Mouse (Mus musculus) heart, embryonic 14.5 days (tissue): Measurements from ENCODE around the gene Mpig6b. TPM values are rescaled to one million over a fixed set of nuclear protein-coding genes. Genes with fewer than 3 reads are reported as not detected.

Experiments
- ATAC-seq: fragments of 200-750 bp; cut with Nextera tagmentation; 2 replicates; pipeline ENCODE4 v1.8.0; 2017; ENCODE audit warnings: low read depth, moderate TSS enrichment; ENCODE audit not compliant: insufficient number of reproducible peaks, insufficient read depth, low FRiP score
- H3K27ac ChIP-seq, 2 experiments: fragments of 200-500 bp in 1 of 2; fragments of 300-500 bp in 1 of 2; sonication (generic) in 1 of 2; replicated peaks in 1 of 2; 2 replicates each; pipeline ENCODE4 v1.5.1; 2012 to 2014; ENCODE audit warnings: low read depth in 2 of 2, low read length in 2 of 2, control low read depth in 1 of 2, mild to moderate bottlenecking in 1 of 2, mixed read lengths in 1 of 2; ENCODE audit not compliant: control insufficient read depth in 1 of 2, insufficient read depth in 1 of 2
- H3K27me3 ChIP-seq: fragments of 300-500 bp; sonication (generic); 2 replicates; pipeline ENCODE4 v1.6.1; 2014; ENCODE audit warnings: mild to moderate bottlenecking, low read length, control low read depth; ENCODE audit not compliant: control insufficient read depth, insufficient read depth
- H3K36me3 ChIP-seq: fragments of 300-500 bp; sonication (generic); 2 replicates; pipeline ENCODE4 v1.6.1; 2014; ENCODE audit warnings: mild to moderate bottlenecking, control low read depth, low read length, mixed read lengths; ENCODE audit not compliant: control insufficient read depth, insufficient read depth
- H3K4me1 ChIP-seq, 2 experiments: fragments of 200-500 bp in 1 of 2; fragments of 300-500 bp in 1 of 2; sonication (generic) in 1 of 2; 2 replicates each; pipeline ENCODE4 v1.6.1; 2012 to 2014; ENCODE audit warnings: low read length in 2 of 2, control low read depth in 1 of 2, mixed read lengths in 1 of 2; ENCODE audit not compliant: control insufficient read depth in 2 of 2, insufficient read depth in 2 of 2
- H3K4me2 ChIP-seq: fragments of 300-500 bp; sonication (generic); 2 replicates; pipeline ENCODE4 v1.6.1; 2014; ENCODE audit warnings: mild to moderate bottlenecking, low read length
- H3K4me3 ChIP-seq, 2 experiments: fragments of 200-500 bp in 1 of 2; fragments of 300-500 bp in 1 of 2; sonication (generic) in 1 of 2; 2 replicates each; pipeline ENCODE4 v1.5.1; 2012 to 2014; ENCODE audit warnings: low read length in 2 of 2, mild to moderate bottlenecking in 2 of 2, control low read depth in 1 of 2, low read depth in 1 of 2, moderate library complexity in 1 of 2; ENCODE audit not compliant: control insufficient read depth in 1 of 2, insufficient read depth in 1 of 2
- H3K9ac ChIP-seq: fragments of 300-500 bp; sonication (generic); 2 replicates; pipeline ENCODE4 v1.6.1; 2014; ENCODE audit warnings: mild to moderate bottlenecking, low read length
- H3K9me3 ChIP-seq: fragments of 300-500 bp; sonication (generic); 2 replicates; pipeline ENCODE4 v1.6.1; 2016; ENCODE audit warnings: low read length, control low read depth; ENCODE audit not compliant: control insufficient read depth
- WGBS: fragments of 180-500 bp; shearing (Covaris S2); extraction: QIAGEN DNeasy Blood & Tissue Kit; methylation state at CpG from one replicate; pipeline ENCODE4 v1.1.7; 2014; 5-methylcytosine and 5-hydroxymethylcytosine counted together
- polyA plus RNA-seq: library from polyadenylated mRNA; unstranded; fragments of >200 nt; fragmentation: Nextera tagmentation; extraction: Ambion mirVana; gene quantifications from 2 replicates; pipeline ENCODE4 v1.2.1, GENCODE M21; 2014

Mpig6b gene
- polyA plus RNA-seq, 1 experiment from 2014 or later: 0.54 TPM

DNA sequence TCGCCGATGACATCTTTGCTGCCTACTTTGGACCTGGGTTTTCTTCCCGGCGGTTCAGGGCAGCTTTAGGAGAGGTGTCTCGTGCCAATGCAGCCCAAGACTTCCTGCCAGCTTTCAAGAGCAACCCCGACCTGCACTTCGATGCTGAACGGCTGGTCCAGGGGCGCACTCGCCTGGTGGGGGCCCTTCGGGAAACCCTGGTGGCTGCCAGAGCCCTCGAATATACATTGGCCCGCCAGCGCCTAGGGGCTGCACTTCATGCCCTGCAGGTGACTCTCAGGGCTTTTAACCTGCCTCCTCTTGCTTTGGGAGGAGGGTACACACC lies 48.3 kb downstream of the Mpig6b start:
- H3K9me3 ChIP-seq: no peaks in the 10 kb centered on the region
- no peak overlapping the region for H3K9ac ChIP-seq
- H3K27me3 ChIP-seq: no peaks in the 10 kb centered on the region
- H3K4me2 ChIP-seq: no peak overlapping the region
- H3K27ac ChIP-seq: no peak overlapping the region
- H3K4me1 ChIP-seq: peaks cover 17 to 20% of the 10 kb centered on the region in 2 experiments
- ATAC-seq: no peak
- H3K36me3 ChIP-seq: peaks cover 34% of the 10 kb centered on the region
- H3K4me3 ChIP-seq: no peak overlapping the region
- WGBS: 65% methylated on average over 14 of the region's 14 CpGs

DNA sequence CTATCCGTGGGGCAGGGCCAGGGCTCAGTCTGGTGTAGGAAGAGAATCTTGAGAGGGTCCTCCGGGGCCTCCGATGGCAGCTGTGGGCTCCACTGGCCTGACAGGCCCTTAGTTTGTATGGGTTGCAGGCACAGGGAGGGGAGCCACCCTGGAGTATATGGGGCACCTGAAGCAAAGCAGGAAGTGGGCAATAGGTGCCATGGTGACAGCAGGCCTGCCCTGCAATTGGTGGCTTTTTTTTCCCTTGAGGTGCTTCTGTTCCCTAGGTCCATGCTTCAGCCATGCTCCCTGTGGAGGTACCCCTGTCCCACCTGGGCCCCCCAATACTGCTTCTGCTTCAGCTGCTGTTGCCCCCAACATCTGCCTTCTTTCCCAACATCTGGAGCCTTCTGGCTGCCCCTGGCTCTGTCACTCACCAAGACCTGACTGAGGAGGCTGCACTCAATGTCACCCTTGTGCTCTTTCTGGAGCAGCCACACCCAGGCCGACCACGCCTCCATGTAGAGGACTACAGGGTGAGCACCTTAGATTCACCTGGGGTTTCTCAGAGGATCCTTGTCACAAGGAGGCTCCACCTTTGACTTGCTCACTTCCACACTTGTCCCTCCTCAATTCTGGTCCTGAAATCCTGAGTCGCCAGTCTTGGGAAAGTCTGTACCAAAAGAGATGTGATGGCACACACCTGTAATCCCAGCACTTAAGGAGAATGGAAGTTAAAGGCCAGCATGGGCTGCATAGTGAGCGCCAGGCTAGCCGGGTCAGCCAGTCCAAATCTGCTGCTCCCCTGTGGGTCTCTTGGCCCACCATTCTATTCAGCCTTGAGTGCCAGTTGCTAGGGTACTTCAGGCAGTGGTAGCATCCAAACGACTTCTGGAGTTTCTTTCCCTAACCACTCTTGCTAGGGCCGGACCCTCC lies 48.9 kb downstream of the Mpig6b start:
- peaks cover 15 to 18% of the 10 kb centered on the region in 2 experiments for H3K4me1 ChIP-seq
- H3K9me3 ChIP-seq: no peaks in the 10 kb centered on the region
- ATAC-seq: no peak
- H3K4me2 ChIP-seq: no peak overlapping the region
- no peak overlapping the region for H3K4me3 ChIP-seq
- no peaks in the 10 kb centered on the region for H3K27me3 ChIP-seq
- H3K27ac ChIP-seq: 0 out of 4 replicates have a peak overlapping the region, but pooled peaks of 1 of the 2 experiments have one; percentile 10
- peaks cover 40% of the 10 kb centered on the region for H3K36me3 ChIP-seq
- 75% methylated on average over 10 of the region's 10 CpGs for WGBS
- peak overlapping the region; percentile 53 for H3K9ac ChIP-seq

DNA sequence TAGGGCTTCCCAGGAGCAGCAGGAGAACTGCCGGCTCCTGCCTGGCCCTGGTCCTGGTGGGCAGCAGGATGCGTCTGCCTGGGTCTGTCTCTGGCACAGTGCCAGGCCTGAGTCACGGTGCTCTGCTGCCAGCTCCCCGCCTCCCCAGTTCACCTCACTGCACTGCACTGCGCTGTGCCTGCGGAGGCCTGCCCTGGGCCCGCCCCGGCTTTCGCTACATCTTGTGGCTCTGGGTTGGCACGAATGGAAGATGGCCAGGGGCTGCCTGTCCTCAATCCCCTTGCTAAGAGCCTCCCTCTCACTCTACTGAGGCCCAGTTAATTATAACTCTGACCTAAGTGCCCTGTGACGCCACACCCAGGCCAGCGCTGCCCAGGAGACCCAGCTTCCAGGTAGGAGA lies 49.6 kb downstream of the Mpig6b start, which contains the start of gene Vwa7:
TSS of gene Vwa7 (plus strand) at position 204 of the 400 bp plus-strand sequence.
- Histone ChIP-seq H3K9ac (peak within 1 kb of the TSS; percentile 53), H3K4me2 (no peak within 1 kb of the TSS; the same call in 1 of the 2 replicates), H3K36me3 (peaks cover 47% of the 10 kb centered on the region), H3K4me3 (no peak within 1 kb of the TSS), H3K9me3 (no peaks in the 10 kb centered on the region), H3K27ac (0 out of 4 replicates have a peak within 1 kb of the TSS, but pooled peaks of 1 of the 2 experiments have one; percentile 10), H3K4me1 (peaks cover 10 to 12% of the 10 kb centered on the region in 2 experiments), H3K27me3 (no peaks in the 10 kb centered on the region)
- WGBS: 23% methylated on average over 12 of the region's 12 CpGs
- peak; percentile 54 for ATAC-seq

DNA sequence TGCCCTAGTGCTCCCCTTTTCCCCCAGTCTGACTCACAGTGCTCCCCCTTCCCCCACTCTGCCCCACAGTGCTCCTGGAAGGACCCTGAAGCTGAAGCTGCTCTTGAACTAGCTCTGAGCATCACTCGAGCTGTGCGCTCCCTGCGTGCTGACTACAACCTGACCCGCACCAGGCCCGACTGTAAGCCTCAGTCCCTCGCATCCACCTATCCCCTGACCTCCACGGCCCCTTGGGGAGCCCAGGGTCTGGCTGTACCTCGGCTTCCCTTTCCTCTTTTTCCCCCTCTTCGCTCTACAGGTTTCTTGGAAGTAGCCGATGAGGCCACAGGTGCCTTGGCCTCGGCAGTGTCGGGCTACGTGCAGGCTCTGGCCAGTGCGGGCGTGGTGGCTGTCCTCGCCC lies 50.7 kb downstream of the Mpig6b start:
- no peak overlapping the region for H3K4me2 ChIP-seq
- no peaks in the 10 kb centered on the region for H3K9me3 ChIP-seq
- H3K4me3 ChIP-seq: no peak overlapping the region
- peaks cover 58% of the 10 kb centered on the region for H3K36me3 ChIP-seq
- H3K27ac ChIP-seq: no peak overlapping the region
- WGBS: 91% methylated on average over 16 of the region's 16 CpGs
- no peak overlapping the region for H3K9ac ChIP-seq
- ATAC-seq: no peak
- no peaks in the 10 kb centered on the region for H3K27me3 ChIP-seq
- H3K4me1 ChIP-seq: peaks cover 8 to 10% of the 10 kb centered on the region in 2 experiments

DNA sequence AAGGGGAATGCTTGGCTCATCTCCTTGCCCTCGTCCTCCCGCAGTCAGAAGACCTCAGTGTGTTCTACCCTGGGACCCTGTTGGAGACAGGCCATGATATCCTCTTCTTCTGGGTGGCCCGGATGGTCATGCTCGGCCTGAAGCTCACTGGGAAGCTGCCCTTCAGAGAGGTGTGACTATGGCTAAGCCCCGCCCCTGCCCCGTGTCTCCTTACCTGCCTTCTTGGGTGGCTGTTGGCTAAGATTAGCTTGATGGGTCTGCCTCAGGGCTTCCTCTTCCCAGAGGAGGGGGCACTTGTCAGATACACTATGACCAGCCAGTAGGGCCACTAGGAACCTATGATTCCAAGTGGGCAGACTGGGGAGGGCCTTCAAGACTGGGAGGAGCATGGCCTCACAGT lies 52.8 kb downstream of the Mpig6b start:
- no peak for ATAC-seq
- Histone ChIP-seq H3K4me1 (peaks cover 8 to 10% of the 10 kb centered on the region in 2 experiments), H3K9ac (no peak overlapping the region), H3K36me3 (peaks cover 79% of the 10 kb centered on the region), H3K4me2 (no peak overlapping the region), H3K27ac (no peak overlapping the region), H3K4me3 (no peak overlapping the region), H3K27me3 (no peaks in the 10 kb centered on the region), H3K9me3 (no peaks in the 10 kb centered on the region)
- 80% methylated on average over 6 of the region's 6 CpGs for WGBS

Other genes starting within 250 kb of the Mpig6b start
- 17.1 and 18.4 TPM in 2 replicates for gene Stk19, start 229.2 kb downstream of the Mpig6b start, polyA plus RNA-seq
- gene Dxo, start 229.2 kb downstream of the Mpig6b start, polyA plus RNA-seq: 26.6 and 33.1 TPM in 2 replicates
- gene Skiv2l, start 216.0 kb downstream of the Mpig6b start, polyA plus RNA-seq: 22.4 and 23.0 TPM in 2 replicates
- gene Nelfe, start 215.8 kb downstream of the Mpig6b start, polyA plus RNA-seq: 65.7 and 65.8 TPM in 2 replicates
- 1.2 and 2.7 TPM in 2 replicates for gene Cfb, start 203.7 kb downstream of the Mpig6b start, polyA plus RNA-seq
- 0.38 and 0.53 TPM in 2 replicates for gene Zbtb12, start 186.7 kb downstream of the Mpig6b start, polyA plus RNA-seq
- not detected in 2 replicates for gene Gm20547, start 184.1 kb downstream of the Mpig6b start, polyA plus RNA-seq
- gene C2, start 167.9 kb downstream of the Mpig6b start, polyA plus RNA-seq: 1.0 and 1.2 TPM in 2 replicates
- gene Ehmt2, start 167.7 kb downstream of the Mpig6b start, polyA plus RNA-seq: 31.4 and 35.2 TPM in 2 replicates
- not detected in 2 replicates for gene Slc44a4, start 151.7 kb downstream of the Mpig6b start, polyA plus RNA-seq
- 13.7 and 14.6 TPM in 2 replicates for gene Neu1, start 134.9 kb downstream of the Mpig6b start, polyA plus RNA-seq
- 0.09 and 0.19 TPM in 2 replicates for gene Hspa1b, start 106.9 kb downstream of the Mpig6b start, polyA plus RNA-seq
- gene Gm20481, start 96.3 kb downstream of the Mpig6b start, polyA plus RNA-seq: 0.55 TPM in 1 of 2 replicates, not detected in the other
- gene Hspa1a, start 94.0 kb downstream of the Mpig6b start, polyA plus RNA-seq: 2.3 and 2.9 TPM in 2 replicates
- gene Hspa1l, start 93.5 kb downstream of the Mpig6b start, polyA plus RNA-seq: 2.2 and 2.7 TPM in 2 replicates
- gene Lsm2, start 84.3 kb downstream of the Mpig6b start, polyA plus RNA-seq: 132 and 136 TPM in 2 replicates
- 41.7 and 42.9 TPM in 2 replicates for gene Vars, start 65.2 kb downstream of the Mpig6b start, polyA plus RNA-seq
- gene Vwa7, start 49.6 kb downstream of the Mpig6b start, polyA plus RNA-seq: 0.28 and 0.42 TPM in 2 replicates
- gene Sapcd1, start 38.2 kb downstream of the Mpig6b start, polyA plus RNA-seq: 1.5 and 2.2 TPM in 2 replicates
- 2.6 and 3.5 TPM in 2 replicates for gene Msh5, start 19.4 kb downstream of the Mpig6b start, polyA plus RNA-seq
- gene Clic1, start 16.2 kb downstream of the Mpig6b start, polyA plus RNA-seq: 108 TPM in 2 replicates
- 186 and 222 TPM in 2 replicates for gene Ddah2, start 7.1 kb downstream of the Mpig6b start, polyA plus RNA-seq
- gene Ly6g6c, start 796 bp downstream of the Mpig6b start, polyA plus RNA-seq: not detected in 2 replicates
- 0.32 TPM in 1 of 2 replicates, not detected in the other for gene Ly6g6e, start 10.7 kb upstream of the Mpig6b start, polyA plus RNA-seq
- gene Ly6g6d, start 11.9 kb upstream of the Mpig6b start, polyA plus RNA-seq: 1.9 and 2.6 TPM in 2 replicates
- gene Ly6g6f, start 19.4 kb upstream of the Mpig6b start, polyA plus RNA-seq: not detected in 2 replicates
- gene Abhd16a, start 23.1 kb upstream of the Mpig6b start, polyA plus RNA-seq: 61.9 and 64.5 TPM in 2 replicates
- 0.59 TPM in 1 of 2 replicates, not detected in the other for gene Ly6g5c, start 42.1 kb upstream of the Mpig6b start, polyA plus RNA-seq
- gene Ly6g5b, start 49.2 kb upstream of the Mpig6b start, polyA plus RNA-seq: 0.28 TPM in 1 of 2 replicates, not detected in the other
- gene Gpank1, start 55.3 kb upstream of the Mpig6b start, polyA plus RNA-seq: 10.0 and 11.4 TPM in 2 replicates
- gene Csnk2b, start 55.9 kb upstream of the Mpig6b start, polyA plus RNA-seq: 219 and 234 TPM in 2 replicates
- gene D17H6S53E, start 60.2 kb upstream of the Mpig6b start, polyA plus RNA-seq: 8.7 and 10.1 TPM in 2 replicates
- gene Apom, start 65.9 kb upstream of the Mpig6b start, polyA plus RNA-seq: 0.34 TPM in 1 of 2 replicates, not detected in the other
- gene Bag6, start 69.0 kb upstream of the Mpig6b start, polyA plus RNA-seq: 63.3 and 68.6 TPM in 2 replicates
- 81.9 and 138 TPM in 2 replicates for gene Prrc2a, start 98.7 kb upstream of the Mpig6b start, polyA plus RNA-seq
- gene Aif1, start 109.9 kb upstream of the Mpig6b start, polyA plus RNA-seq: 7.4 and 9.4 TPM in 2 replicates
- 9.5 and 11.2 TPM in 2 replicates for gene Lst1, start 122.3 kb upstream of the Mpig6b start, polyA plus RNA-seq
- gene Ltb, start 128.3 kb upstream of the Mpig6b start, polyA plus RNA-seq: 0.40 and 0.61 TPM in 2 replicates
- not detected in 2 replicates for gene Tnf, start 135.8 kb upstream of the Mpig6b start, polyA plus RNA-seq
- not detected in 2 replicates for gene Lta, start 139.2 kb upstream of the Mpig6b start, polyA plus RNA-seq
- gene Gm16181, start 154.7 kb upstream of the Mpig6b start, polyA plus RNA-seq: 0.69 TPM in 1 of 2 replicates, not detected in the other
- gene Atp6v1g2, start 167.5 kb upstream of the Mpig6b start, polyA plus RNA-seq: 10.7 and 14.3 TPM in 2 replicates
- gene Nfkbil1, start 169.6 kb upstream of the Mpig6b start, polyA plus RNA-seq: 3.1 and 4.2 TPM in 2 replicates
- 237 and 246 TPM in 2 replicates for gene Ddx39b, start 175.6 kb upstream of the Mpig6b start, polyA plus RNA-seq
- 52.4 and 59.8 TPM in 2 replicates for gene H2-D1, start 196.5 kb upstream of the Mpig6b start, polyA plus RNA-seq